9 mouse cellular contexts compared by ENCODE assay signal in genomic region chr1:181552533-181553410, GRCm38 (mm10). TPM values are rescaled to one million over a fixed set of nuclear protein-coding genes. Genes with fewer than 3 reads are reported as not detected.
DNase-seq lines count a peak whose midpoint lies in the region; ATAC-seq lines count a peak whose summit lies in the region.
"Had no signal": no experiment of that assay in that cellular context is flagged by ENCODE, and none has a peak within 500 bp of the region (broad histone marks: within the 10 kb centered on the region; RNA-seq: fewer than 3 reads in every experiment).

No protein-coding gene starts in this region.

- no peak overlapping the region for H3K9ac ChIP-seq in hindbrain, embryonic 16.5 days (ENCODE audit: low read depth, low read length)

- no peak overlapping the region for H3K4me2 ChIP-seq in hindbrain, embryonic 16.5 days (ENCODE audit: low read length)

- no peaks in the 10 kb centered on the region for H3K9me3 ChIP-seq in hindbrain, embryonic 16.5 days (ENCODE audit: control insufficient read depth, low read length)

- H3K4me3 ChIP-seq in hindbrain, embryonic 16.5 days (ENCODE audit: low read length): no peak overlapping the region

- peak; percentile 73 for DNase-seq in adrenal gland, adult 2 months
- DNase-seq in adrenal gland, postnatal 25 days: no peak
- DNase-seq in lung, postnatal 10 days: peak; percentile 18
- no peak for DNase-seq in lung, postnatal 25 days (ENCODE audit: low spot score)
- peak; percentile 31 for DNase-seq in skeletal muscle tissue, adult 2 months (ENCODE audit: low read depth, low spot score)
- no peak for DNase-seq in spleen, postnatal 14 days (ENCODE audit: low spot score in 2 of 2)

- no peaks in the 10 kb centered on the region for H3K36me3 ChIP-seq in hindbrain, embryonic 16.5 days (ENCODE audit: control insufficient read depth, insufficient read depth, low read length)

- peaks cover 9% of the 10 kb centered on the region for H3K4me1 ChIP-seq in hindbrain, embryonic 16.5 days (ENCODE audit: control insufficient read depth, insufficient read depth, low read depth, low read length)

- H3K27me3 ChIP-seq in hindbrain, embryonic 16.5 days (replicated peaks; ENCODE audit: control insufficient read depth, insufficient read depth, low read length): no peaks in the 10 kb centered on the region

- WGBS in hindbrain, embryonic 16.5 days: 26% methylated on average over 10 of the region's 10 CpGs

- ATAC-seq in hindbrain, embryonic 16.5 days: peak; percentile 93
- ATAC-seq in CD4-positive, CD25-positive, alpha-beta regulatory T cell, adult 4 months: no peak

- no peak overlapping the region; the same call in 1 of the 2 replicates for H3K27ac ChIP-seq in hindbrain, embryonic 16.5 days (ENCODE audit: low read depth, low read length)
- H3K27ac ChIP-seq: kidney, postnatal 0 days had no signal

RNA-seq across cellular contexts. Expression of gene Dnah14, which starts 23.6 kb away (rescaled TPM):
- total RNA-seq in adrenal gland, adult 2 months (2021): under 1 TPM; 0.03 to 0.14 TPM
- not detected in 2 replicates for polyA plus RNA-seq in adrenal gland, adult 2 months (2012; rRNA removed)
- 0.09 TPM in 1 of 2 replicates, not detected in the other for total RNA-seq in adrenal gland, postnatal 25 days (2021)
- 0.37 and 0.50 TPM in 2 replicates for polyA plus RNA-seq in hindbrain, embryonic 16.5 days (2015; fragmentation: Nextera tagmentation; extraction: Ambion mirVana)
- polyA plus RNA-seq in CD4-positive, CD25-positive, alpha-beta regulatory T cell, adult 4 months (2017; shearing (Covaris generic)): 1 to 10 TPM; 3.3 to 3.4 TPM

RNA-seq across cellular contexts. Expression of gene Ccdc121, which starts 41.5 kb away (rescaled TPM):
- total RNA-seq in adrenal gland, adult 2 months (2021): not detected
- polyA plus RNA-seq in adrenal gland, adult 2 months (2012; rRNA removed): not detected in 2 replicates
- total RNA-seq in adrenal gland, postnatal 25 days (2021): not detected in 2 replicates
- 0.11 and 0.19 TPM in 2 replicates for polyA plus RNA-seq in hindbrain, embryonic 16.5 days (2015; fragmentation: Nextera tagmentation; extraction: Ambion mirVana)
- polyA plus RNA-seq in CD4-positive, CD25-positive, alpha-beta regulatory T cell, adult 4 months (2017; shearing (Covaris generic)): not detected

Comparison
In these comparisons a context has a peak if more than half of its experiments do, and no peak if none do; other contexts are left out.
1. DNase-seq: peak in adrenal gland, adult 2 months (single experiment), lung, postnatal 10 days (single experiment) and skeletal muscle tissue, adult 2 months (single experiment); none in adrenal gland, postnatal 25 days (single experiment), lung, postnatal 25 days (single experiment) and spleen, postnatal 14 days (0 of 2).